Mouse (Mus musculus) liver, embryonic 16.5 days (tissue): ENCODE results near the gene Dynlt1c. TPM values are rescaled to one million over a fixed set of nuclear protein-coding genes. Genes with fewer than 3 reads are reported as not detected.
"Not testable (repeated sequence)": the region's sequence is repeated elsewhere in the genome, so short reads cannot be mapped to it uniquely, and the experiment has no call there.

ENCODE experiments used
- ATAC-seq: fragments of 200-750 bp; cut with Nextera tagmentation; 2 replicates; pipeline ENCODE4 v1.8.0; 2017; ENCODE audit warnings: low read depth, mild to moderate bottlenecking, moderate number of reproducible peaks, moderate library complexity
- H3K27ac ChIP-seq: fragments of 300-500 bp; sonication (generic); 2 replicates; pipeline ENCODE4 v1.5.1; 2014; ENCODE audit warnings: mild to moderate bottlenecking, low read length
- H3K27me3 ChIP-seq: fragments of 300-500 bp; sonication (generic); 2 replicates; pipeline ENCODE4 v1.6.1; 2014; ENCODE audit warnings: low read depth, low read length, mixed read lengths; ENCODE audit not compliant: control insufficient read depth, insufficient read depth
- H3K36me3 ChIP-seq: fragments of 300-500 bp; sonication (generic); 2 replicates; pipeline ENCODE4 v1.6.1; 2014; ENCODE audit warnings: mild to moderate bottlenecking; ENCODE audit not compliant: control insufficient read depth, insufficient read depth
- H3K4me1 ChIP-seq: fragments of 300-500 bp; sonication (generic); 2 replicates; pipeline ENCODE4 v1.6.1; 2014; ENCODE audit warnings: low read depth, low read length, mixed read lengths; ENCODE audit not compliant: control insufficient read depth
- H3K4me2 ChIP-seq: fragments of 300-500 bp; sonication (generic); 2 replicates; pipeline ENCODE4 v1.6.1; 2014; ENCODE audit warnings: low read depth, low read length, mixed read lengths
- H3K4me3 ChIP-seq: fragments of 300-500 bp; sonication (generic); 2 replicates; pipeline ENCODE4 v1.5.1; 2014; ENCODE audit warnings: low read depth, mild to moderate bottlenecking, low read length
- H3K9ac ChIP-seq: fragments of 300-500 bp; sonication (generic); 2 replicates; pipeline ENCODE4 v1.6.1; 2014; ENCODE audit warnings: low read depth, low read length
- H3K9me3 ChIP-seq: fragments of 300-500 bp; sonication (generic); replicated peaks from 2 replicates; pipeline ENCODE4 v1.6.1; 2016; ENCODE audit warnings: low read length; ENCODE audit not compliant: control insufficient read depth
- WGBS: fragments of 180-500 bp; shearing (Covaris S2); extraction: QIAGEN DNeasy Blood & Tissue Kit; methylation state at CpG from one replicate; pipeline ENCODE4 v1.1.7; 2014; ENCODE audit not compliant: insufficient replicate concordance; 5-methylcytosine and 5-hydroxymethylcytosine counted together
- polyA plus RNA-seq: library from polyadenylated mRNA; unstranded; fragments of >200 nt; fragmentation: Nextera tagmentation; extraction: Ambion mirVana; gene quantifications from 2 replicates; pipeline ENCODE4 v1.2.1, GENCODE M21; 2015

The Dynlt1c gene
- polyA plus RNA-seq, 1 experiment from 2014 or later = 8.5 TPM

GRCm38 (mm10) chr17:6588672-6589071 lies 12.8 kb upstream of the Dynlt1c start:
- ATAC-seq, H3K4me3 ChIP-seq, H3K36me3 ChIP-seq, H3K9me3 ChIP-seq, H3K27ac ChIP-seq, H3K27me3 ChIP-seq, H3K9ac ChIP-seq, H3K4me1 ChIP-seq, H3K4me2 ChIP-seq: not testable (repeated sequence)
- no CpG with 5 or more reads among the region's 6 CpGs for WGBS

DNA sequence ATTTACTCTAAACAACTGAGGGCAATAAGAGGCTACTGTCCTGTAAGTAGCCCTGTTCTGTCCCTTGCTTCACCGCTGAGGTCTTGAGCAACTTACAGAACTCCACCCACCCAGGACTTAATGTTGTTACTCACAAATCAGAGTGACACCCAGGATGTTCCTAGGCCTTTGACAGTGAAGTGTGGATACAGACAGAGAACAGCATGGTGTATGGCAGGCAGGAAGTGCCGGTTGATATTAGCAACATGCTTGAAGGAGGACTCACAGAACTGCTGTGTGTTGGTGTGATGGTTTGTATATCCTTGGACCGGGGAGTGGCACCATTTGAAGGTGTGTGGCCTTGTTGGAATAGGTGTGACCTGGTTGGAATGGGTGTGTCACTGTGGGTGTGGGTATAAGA lies 9.4 kb upstream of the Dynlt1c start:
- not testable (repeated sequence) for H3K4me1 ChIP-seq, H3K36me3 ChIP-seq, ATAC-seq, H3K27ac ChIP-seq, H3K9ac ChIP-seq, H3K9me3 ChIP-seq, H3K27me3 ChIP-seq, H3K4me2 ChIP-seq, H3K4me3 ChIP-seq
- 58% methylated on average over 2 of the region's 3 CpGs for WGBS

GRCm38 (mm10) chr17:6593896-6594295 lies 7.6 kb upstream of the Dynlt1c start:
- ATAC-seq, H3K4me3 ChIP-seq, H3K27ac ChIP-seq, H3K9me3 ChIP-seq, H3K9ac ChIP-seq, H3K4me2 ChIP-seq, H3K27me3 ChIP-seq, H3K36me3 ChIP-seq, H3K4me1 ChIP-seq: not testable (repeated sequence)
- WGBS = 60% methylated on average over 3 of the region's 3 CpGs

GRCm38 (mm10) chr17:6595776-6596497 lies 5.5 kb upstream of the Dynlt1c start:
- not testable (repeated sequence) for H3K9ac ChIP-seq, ATAC-seq, H3K4me1 ChIP-seq, H3K36me3 ChIP-seq, H3K9me3 ChIP-seq, H3K4me2 ChIP-seq, H3K4me3 ChIP-seq, H3K27ac ChIP-seq, H3K27me3 ChIP-seq
- WGBS = 33% methylated on average over 5 of the region's 15 CpGs

GRCm38 (mm10) chr17:6598356-6598755 lies 3.1 kb upstream of the Dynlt1c start:
- H3K27ac ChIP-seq, H3K9me3 ChIP-seq, H3K4me1 ChIP-seq, H3K36me3 ChIP-seq, H3K9ac ChIP-seq, ATAC-seq, H3K27me3 ChIP-seq, H3K4me2 ChIP-seq, H3K4me3 ChIP-seq: not testable (repeated sequence)
- WGBS = 69% methylated on average over 6 of the region's 7 CpGs

DNA sequence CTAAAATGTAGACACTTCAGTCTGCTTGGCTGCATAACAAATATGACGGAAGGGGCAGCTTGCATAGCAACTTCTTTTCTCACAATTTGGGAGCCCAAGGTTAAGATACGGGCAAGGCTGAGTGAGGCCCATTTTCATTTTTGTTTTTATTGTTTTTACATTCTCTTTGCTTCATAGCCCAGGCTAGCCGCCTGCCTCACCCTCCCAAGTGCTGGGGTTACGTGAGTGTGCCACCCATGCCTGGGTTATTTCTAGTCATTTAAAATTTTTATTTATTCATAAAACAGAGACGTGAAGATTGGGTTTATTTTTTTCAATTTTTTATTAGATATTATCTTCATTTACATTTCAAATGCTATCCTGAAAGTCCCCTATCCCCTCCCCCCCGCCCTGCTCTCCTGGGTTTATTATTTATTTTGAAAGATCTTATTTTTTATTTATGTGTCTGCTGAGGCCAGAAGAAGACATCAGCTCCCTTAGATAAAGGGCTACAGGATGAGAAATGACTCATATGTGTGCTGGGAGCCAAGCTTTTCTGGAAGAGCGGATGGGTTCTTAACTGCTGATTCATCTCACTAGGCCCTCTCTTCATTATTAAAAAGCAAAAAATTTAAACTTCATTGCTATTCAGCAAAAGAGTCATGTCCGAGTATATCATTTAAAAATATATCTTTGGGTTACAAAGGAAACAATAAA lies 1.1 kb upstream of the Dynlt1c start:
- H3K9ac ChIP-seq, H3K9me3 ChIP-seq, H3K4me1 ChIP-seq, H3K27me3 ChIP-seq, H3K4me3 ChIP-seq, H3K4me2 ChIP-seq, ATAC-seq, H3K27ac ChIP-seq, H3K36me3 ChIP-seq: not testable (repeated sequence)
- WGBS = 66% methylated on average over 5 of the region's 8 CpGs

DNA sequence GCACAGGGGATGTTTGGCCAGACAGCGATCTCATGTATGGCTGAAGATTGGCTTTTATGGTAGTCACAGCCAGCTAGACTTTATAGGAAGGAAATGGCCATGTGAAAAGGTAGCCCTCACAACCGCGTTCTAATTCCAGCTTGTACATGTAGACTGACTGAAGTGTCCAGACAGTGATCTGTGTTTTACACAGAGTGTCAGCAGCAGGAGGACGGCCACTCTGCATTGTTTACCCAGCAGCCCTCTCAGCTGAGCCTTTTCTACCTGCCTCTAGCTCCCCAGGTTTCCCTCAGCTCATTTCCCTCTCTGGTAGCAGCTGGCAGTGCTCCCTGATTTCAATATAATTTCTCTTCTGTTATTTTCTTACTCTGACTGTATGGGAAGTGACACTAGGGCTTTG lies 734 bp downstream of the Dynlt1c start:
- H3K27me3 ChIP-seq, H3K4me1 ChIP-seq, H3K4me3 ChIP-seq, ATAC-seq, H3K9me3 ChIP-seq, H3K27ac ChIP-seq, H3K4me2 ChIP-seq, H3K9ac ChIP-seq, H3K36me3 ChIP-seq: not testable (repeated sequence)
- WGBS = 7% methylated on average over 3 of the region's 4 CpGs

GRCm38 (mm10) chr17:6605347-6605746 lies 3.9 kb downstream of the Dynlt1c start:
- ATAC-seq, H3K4me2 ChIP-seq, H3K36me3 ChIP-seq, H3K27ac ChIP-seq, H3K4me1 ChIP-seq, H3K9ac ChIP-seq, H3K4me3 ChIP-seq, H3K9me3 ChIP-seq, H3K27me3 ChIP-seq: not testable (repeated sequence)
- WGBS = 64% methylated on average over 1 of the region's 1 CpGs

GRCm38 (mm10) chr17:6613524-6613923 lies 12.1 kb downstream of the Dynlt1c start:
- H3K27me3 ChIP-seq, H3K36me3 ChIP-seq, H3K27ac ChIP-seq, ATAC-seq, H3K9me3 ChIP-seq, H3K9ac ChIP-seq, H3K4me1 ChIP-seq, H3K4me3 ChIP-seq, H3K4me2 ChIP-seq: not testable (repeated sequence)
- WGBS = 89% methylated on average over 11 of the region's 14 CpGs
